Mouse (Mus musculus): ENCODE measurements around the gene Trex2. TPM values are rescaled to one million over a fixed set of nuclear protein-coding genes. Genes with fewer than 3 reads are reported as not detected.

Gene Trex2
- polyA plus RNA-seq, 1 experiment from 2014 or later = 98.8 TPM

- peak; percentile 100 for ATAC-seq (ENCODE audit: low FRiP score, low TSS enrichment)
- H3K9ac ChIP-seq (ENCODE audit: low read length) = peak within 1 kb of the TSS; percentile 53
- no peaks in the 10 kb centered on the region for H3K27me3 ChIP-seq (ENCODE audit: control insufficient read depth, insufficient read depth, low read length)
- peak; percentile 80 for TF ChIP-seq CTCF (IDR thresholded peaks at IDR 0.05; ENCODE audit: low read depth)
- TF ChIP-seq EP300 (optimal IDR thresholded peaks at IDR 0.05) = no peak
- 9% methylated on average over 24 of the region's 26 CpGs for WGBS
- peak; percentile 93 for DNase-seq (ENCODE audit: low spot score)
- peak within 1 kb of the TSS; percentile 47 for H3K4me3 ChIP-seq (ENCODE audit: low read depth, low read length)
- no peaks in the 10 kb centered on the region for H3K36me3 ChIP-seq (ENCODE audit: control insufficient read depth, insufficient read depth, low read length)
- no peaks in the 10 kb centered on the region for H3K9me3 ChIP-seq (ENCODE audit: control insufficient read depth, low read length)
- no peak within 1 kb of the TSS for H3K27ac ChIP-seq (replicated peaks)
- no peaks in the 10 kb centered on the region for H3K4me1 ChIP-seq (replicated peaks; ENCODE audit: control insufficient read depth, insufficient read depth)
- peak within 1 kb of the TSS; percentile 64 for H3K4me2 ChIP-seq (replicated peaks; ENCODE audit: low read depth)
These were observed 23.8 kb upstream of the Trex2 start, which contains the start of gene Haus7 for GRCm38 (mm10) chrX:73458877-73459392. Gene Haus7 (minus strand): TSS chrX:73459044.

- no peak for ATAC-seq (ENCODE audit: low FRiP score, low TSS enrichment)
- 19% methylated on average over 2 of the region's 2 CpGs for WGBS
These were observed 16.8 kb upstream of the Trex2 start for GRCm38 (mm10) chrX:73451949-73452348.

GRCm38 (mm10) chrX:73441428-73441827, 6.3 kb upstream of the Trex2 start:
- no peak for DNase-seq (ENCODE audit: low spot score)

More at GRCm38 (mm10) chrX:73451949-73452348, 16.8 kb upstream of the Trex2 start:
- Histone ChIP-seq H3K4me2 (replicated peaks; ENCODE audit: low read depth) (no peak overlapping the region), H3K9me3 (ENCODE audit: control insufficient read depth, low read length) (no peaks in the 10 kb centered on the region), H3K4me3 (ENCODE audit: low read depth, low read length) (no peak overlapping the region), H3K9ac (ENCODE audit: low read length) (no peak overlapping the region), H3K27me3 (ENCODE audit: control insufficient read depth, insufficient read depth, low read length) (no peaks in the 10 kb centered on the region), H3K27ac (replicated peaks) (no peak overlapping the region), H3K4me1 (replicated peaks; ENCODE audit: control insufficient read depth, insufficient read depth) (no peaks in the 10 kb centered on the region), H3K36me3 (ENCODE audit: control insufficient read depth, insufficient read depth, low read length) (no peaks in the 10 kb centered on the region)
- TF ChIP-seq CTCF (IDR thresholded peaks at IDR 0.05; ENCODE audit: low read depth) = peak; percentile 76
- TF ChIP-seq EP300 (optimal IDR thresholded peaks at IDR 0.05) = no peak
- DNase-seq (ENCODE audit: low spot score) = peak; percentile 29

GRCm38 (mm10) chrX:73432850-73433249, 2.3 kb downstream of the Trex2 start:
- H3K36me3 ChIP-seq (ENCODE audit: control insufficient read depth, insufficient read depth, low read length) = no peaks in the 10 kb centered on the region
- H3K9me3 ChIP-seq (ENCODE audit: control insufficient read depth, low read length) = no peaks in the 10 kb centered on the region
- H3K4me3 ChIP-seq (ENCODE audit: low read depth, low read length) = no peak overlapping the region
- 0 out of 2 replicates have a peak overlapping the region, but pooled peaks have one; percentile 13 for H3K27ac ChIP-seq (replicated peaks)
- no peaks in the 10 kb centered on the region for H3K27me3 ChIP-seq (ENCODE audit: control insufficient read depth, insufficient read depth, low read length)
- DNase-seq (ENCODE audit: low spot score) (peak; percentile 40), ATAC-seq (ENCODE audit: low FRiP score, low TSS enrichment) (peak; percentile 90)
- H3K4me2 ChIP-seq (replicated peaks; ENCODE audit: low read depth) = no peak overlapping the region
- TF ChIP-seq EP300 (optimal IDR thresholded peaks at IDR 0.05) = no peak
- TF ChIP-seq CTCF (IDR thresholded peaks at IDR 0.05; ENCODE audit: low read depth) = no peak
- H3K4me1 ChIP-seq (replicated peaks; ENCODE audit: control insufficient read depth, insufficient read depth) = no peaks in the 10 kb centered on the region
- H3K9ac ChIP-seq (ENCODE audit: low read length) = no peak overlapping the region
- 57% methylated on average over 5 of the region's 5 CpGs for WGBS

More at GRCm38 (mm10) chrX:73441428-73441827, 6.3 kb upstream of the Trex2 start:
- Histone ChIP-seq H3K4me2 (replicated peaks; ENCODE audit: low read depth) (no peak overlapping the region), H3K9ac (ENCODE audit: low read length) (no peak overlapping the region), H3K36me3 (ENCODE audit: control insufficient read depth, insufficient read depth, low read length) (no peaks in the 10 kb centered on the region), H3K4me1 (replicated peaks; ENCODE audit: control insufficient read depth, insufficient read depth) (no peaks in the 10 kb centered on the region), H3K9me3 (ENCODE audit: control insufficient read depth, low read length) (no peaks in the 10 kb centered on the region), H3K4me3 (ENCODE audit: low read depth, low read length) (no peak overlapping the region), H3K27ac (replicated peaks) (no peak overlapping the region), H3K27me3 (ENCODE audit: control insufficient read depth, insufficient read depth, low read length) (no peaks in the 10 kb centered on the region)
- ATAC-seq (ENCODE audit: low FRiP score, low TSS enrichment) = no peak
- TF ChIP-seq CTCF (IDR thresholded peaks at IDR 0.05; ENCODE audit: low read depth) (no peak), EP300 (optimal IDR thresholded peaks at IDR 0.05) (no peak)
- 37% methylated on average over 2 of the region's 2 CpGs for WGBS

GRCm38 (mm10) chrX:73430036-73430435, 5.1 kb downstream of the Trex2 start:
- Histone ChIP-seq H3K4me1 (replicated peaks; ENCODE audit: control insufficient read depth, insufficient read depth) (no peaks in the 10 kb centered on the region), H3K9ac (ENCODE audit: low read length) (no peak overlapping the region), H3K27ac (replicated peaks) (no peak overlapping the region), H3K4me3 (ENCODE audit: low read depth, low read length) (no peak overlapping the region), H3K9me3 (ENCODE audit: control insufficient read depth, low read length) (no peaks in the 10 kb centered on the region), H3K36me3 (ENCODE audit: control insufficient read depth, insufficient read depth, low read length) (no peaks in the 10 kb centered on the region), H3K4me2 (replicated peaks; ENCODE audit: low read depth) (no peak overlapping the region), H3K27me3 (ENCODE audit: control insufficient read depth, insufficient read depth, low read length) (no peaks in the 10 kb centered on the region)
- ATAC-seq (ENCODE audit: low FRiP score, low TSS enrichment) (no peak), DNase-seq (ENCODE audit: low spot score) (no peak)
- 77% methylated on average over 2 of the region's 2 CpGs for WGBS
- TF ChIP-seq EP300 (optimal IDR thresholded peaks at IDR 0.05) (no peak), CTCF (IDR thresholded peaks at IDR 0.05; ENCODE audit: low read depth) (peak; percentile 60)

GRCm38 (mm10) chrX:73412767-73413166, 22.4 kb downstream of the Trex2 start:
- Histone ChIP-seq H3K9me3 (ENCODE audit: control insufficient read depth, low read length) (no peaks in the 10 kb centered on the region), H3K36me3 (ENCODE audit: control insufficient read depth, insufficient read depth, low read length) (no peaks in the 10 kb centered on the region), H3K27me3 (ENCODE audit: control insufficient read depth, insufficient read depth, low read length) (no peaks in the 10 kb centered on the region), H3K4me3 (ENCODE audit: low read depth, low read length) (no peak overlapping the region), H3K4me2 (replicated peaks; ENCODE audit: low read depth) (no peak overlapping the region), H3K9ac (ENCODE audit: low read length) (no peak overlapping the region), H3K4me1 (replicated peaks; ENCODE audit: control insufficient read depth, insufficient read depth) (no peaks in the 10 kb centered on the region), H3K27ac (replicated peaks) (no peak overlapping the region)
- 20% methylated on average over 1 of the region's 1 CpGs for WGBS
- DNase-seq (ENCODE audit: low spot score) (no peak), ATAC-seq (ENCODE audit: low FRiP score, low TSS enrichment) (no peak)
- TF ChIP-seq CTCF (IDR thresholded peaks at IDR 0.05; ENCODE audit: low read depth) = peak; percentile 34
- no peak for TF ChIP-seq EP300 (optimal IDR thresholded peaks at IDR 0.05)
